Mouse (Mus musculus) erythroblast, embryonic 14.5 days (primary cell): Measurements from ENCODE around the gene Mcrs1.

Source experiments
- GATA1 ChIP-seq: IDR thresholded peaks from 2 replicates; pipeline ENCODE4 v1.6.1; 2012; ENCODE audit warnings: low read length, inconsistent platforms, mixed read lengths
- TAL1 ChIP-seq: IDR thresholded peaks from 3 replicates; pipeline ENCODE4 v1.6.1; 2012; ENCODE audit warnings: low read length, inconsistent platforms, mixed read lengths

DNA sequence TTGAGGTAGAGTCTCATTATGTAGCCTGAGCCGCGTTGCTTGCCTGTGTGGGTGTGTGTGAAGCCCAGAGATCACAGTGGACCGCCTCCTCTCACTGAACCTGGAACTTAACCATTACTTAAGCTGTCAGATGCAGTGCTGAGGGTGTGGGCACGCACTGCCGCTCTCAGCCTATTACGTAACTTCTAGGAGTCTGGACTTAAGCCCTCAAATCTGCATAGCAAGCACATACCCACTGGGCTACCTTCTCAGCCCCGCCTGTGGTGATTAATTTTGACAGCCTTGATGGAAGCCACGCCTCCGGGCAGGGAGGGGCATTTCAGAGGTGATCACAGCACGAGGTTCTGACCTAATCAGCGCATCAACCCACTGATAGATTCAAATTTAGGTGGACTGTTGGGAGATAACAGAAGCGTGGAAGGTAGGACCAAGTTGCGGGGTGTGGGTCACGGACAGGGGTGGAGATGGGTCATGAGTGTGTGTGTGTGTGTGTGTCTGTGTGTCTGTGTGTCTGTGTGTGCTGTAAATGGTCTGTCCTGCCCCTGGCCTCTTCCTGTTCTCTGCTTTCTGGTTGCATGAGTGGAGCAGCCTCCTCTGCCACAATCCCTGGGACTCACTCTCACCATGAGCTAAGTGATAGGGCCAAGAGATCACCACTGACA lies 32.9 kb upstream of the Mcrs1 start:
- TF ChIP-seq GATA1 (no peak), TAL1 (no peak)
